Mouse (Mus musculus) thymus, adult 2 months (tissue): ENCODE measurements around the gene Jmjd7. TPM values are rescaled to one million over a fixed set of nuclear protein-coding genes. Genes with fewer than 3 reads are reported as not detected.

Experiments
- DNase-seq: peaks from one replicate; pipeline ENCODE4 v3.0.0; 2021
- H3K27ac ChIP-seq: fragments of 200-500 bp; 2 replicates; pipeline ENCODE4 v1.5.1; 2012; ENCODE audit warnings: low read length, control low read depth; ENCODE audit not compliant: control insufficient read depth, insufficient read depth
- H3K27me3 ChIP-seq: fragments of 200-500 bp; 2 replicates; pipeline ENCODE4 v1.6.1; 2012; ENCODE audit warnings: mild to moderate bottlenecking, low read length, moderate library complexity, mixed read lengths; ENCODE audit not compliant: control insufficient read depth, insufficient read depth
- H3K36me3 ChIP-seq: fragments of 200-500 bp; 2 replicates; pipeline ENCODE4 v1.6.1; 2012; ENCODE audit warnings: mild to moderate bottlenecking, low read length, moderate library complexity; ENCODE audit not compliant: control insufficient read depth, insufficient read depth
- H3K4me1 ChIP-seq: fragments of 200-500 bp; replicated peaks from 2 replicates; pipeline ENCODE4 v1.6.1; 2012; ENCODE audit warnings: low read length; ENCODE audit not compliant: control insufficient read depth, insufficient read depth
- H3K4me3 ChIP-seq: fragments of 200-500 bp; 2 replicates; pipeline ENCODE4 v1.5.1; 2012; ENCODE audit warnings: mild to moderate bottlenecking, low read length, control low read depth, moderate library complexity; ENCODE audit not compliant: control insufficient read depth, insufficient read depth
- CTCF ChIP-seq: fragments of 200-500 bp; IDR thresholded peaks from 2 replicates; pipeline ENCODE4 v1.5.1; 2012; ENCODE audit warnings: mild to moderate bottlenecking, control low read depth, low read length, moderate library complexity, borderline replicate concordance; ENCODE audit not compliant: control insufficient read depth, poor library complexity, insufficient read depth; ENCODE audit errors: extremely low read depth
- POLR2A ChIP-seq: fragments of 200-500 bp; IDR thresholded peaks from 2 replicates; pipeline ENCODE4 v1.6.1; 2012; ENCODE audit warnings: mild to moderate bottlenecking, low read length, control low read depth, moderate library complexity; ENCODE audit not compliant: control insufficient read depth, poor library complexity, insufficient read depth; ENCODE audit errors: extremely low read depth
- WGBS: fragments of 180-500 bp; shearing (Covaris S2); methylation state at CpG from one replicate; pipeline ENCODE4 v1.1.7; 2018; 5-methylcytosine and 5-hydroxymethylcytosine counted together
- polyA plus RNA-seq: library from polyadenylated mRNA; depleted of rRNA; stranded (reverse); fragments of >200 nt; gene quantifications from 2 replicates; pipeline ENCODE4 v1.2.3, GENCODE M21; 2012

Jmjd7 gene
- polyA plus RNA-seq, 1 experiment = 15.5 TPM

DNA sequence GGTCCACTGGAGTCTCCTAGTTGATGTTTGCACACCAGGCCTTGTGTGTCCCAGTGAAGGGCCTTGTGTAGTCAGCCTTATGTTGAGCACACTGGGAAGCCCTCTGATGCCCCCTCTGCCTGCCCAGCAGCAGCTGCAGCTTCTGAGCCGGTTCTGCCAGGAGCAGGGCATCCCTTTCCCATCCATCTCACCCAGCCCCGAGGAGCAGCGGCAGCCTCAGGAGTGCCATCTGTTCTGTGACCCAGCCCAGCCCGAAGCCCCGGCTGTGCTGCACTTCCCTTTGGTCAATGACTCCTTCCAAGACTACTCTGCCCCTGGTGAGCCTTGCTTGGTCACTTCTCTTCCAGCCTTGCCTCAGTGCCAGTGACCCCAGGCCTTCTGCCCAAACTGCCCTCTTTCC is 13.7 kb downstream of the Jmjd7 start:
- H3K4me3 ChIP-seq = no peak overlapping the region
- no peaks in the 10 kb centered on the region for H3K27me3 ChIP-seq
- H3K4me1 ChIP-seq = no peaks in the 10 kb centered on the region
- DNase-seq = no peak
- TF ChIP-seq CTCF (no peak), POLR2A (no peak)
- no peak overlapping the region for H3K27ac ChIP-seq
- H3K36me3 ChIP-seq = no peaks in the 10 kb centered on the region
- 97% methylated on average over 5 of the region's 5 CpGs for WGBS

DNA sequence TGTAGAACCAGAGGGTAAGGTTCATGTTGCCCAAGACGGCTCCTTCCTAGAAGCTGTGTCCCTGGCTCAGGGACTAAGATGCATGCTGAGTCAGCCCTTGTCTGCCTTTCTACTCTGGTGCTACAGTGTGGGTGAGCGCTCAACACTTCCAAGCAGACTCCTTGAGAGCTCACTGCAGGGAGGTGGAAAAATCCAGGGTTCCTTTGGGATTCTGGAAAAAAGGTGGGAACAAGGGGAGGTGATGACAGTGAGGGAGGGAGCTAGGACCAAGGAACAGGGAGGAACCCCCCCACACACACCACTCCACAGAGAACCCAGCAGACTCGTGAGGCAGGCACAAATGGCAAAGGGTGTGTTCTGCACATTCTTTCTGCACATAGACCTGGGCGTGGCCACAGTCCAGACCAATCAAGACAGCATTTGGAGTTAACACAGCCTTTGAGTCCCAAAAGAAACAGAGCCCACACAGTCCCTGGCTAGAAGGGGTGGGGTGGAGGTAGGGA is 16.9 kb downstream of the Jmjd7 start:
- no peaks in the 10 kb centered on the region for H3K4me1 ChIP-seq
- no peaks in the 10 kb centered on the region for H3K27me3 ChIP-seq
- 80% methylated on average over 4 of the region's 4 CpGs for WGBS
- DNase-seq = no peak
- TF ChIP-seq CTCF = no peak
- no peak for TF ChIP-seq POLR2A
- H3K27ac ChIP-seq = no peak overlapping the region
- no peak overlapping the region for H3K4me3 ChIP-seq
- no peaks in the 10 kb centered on the region for H3K36me3 ChIP-seq

DNA sequence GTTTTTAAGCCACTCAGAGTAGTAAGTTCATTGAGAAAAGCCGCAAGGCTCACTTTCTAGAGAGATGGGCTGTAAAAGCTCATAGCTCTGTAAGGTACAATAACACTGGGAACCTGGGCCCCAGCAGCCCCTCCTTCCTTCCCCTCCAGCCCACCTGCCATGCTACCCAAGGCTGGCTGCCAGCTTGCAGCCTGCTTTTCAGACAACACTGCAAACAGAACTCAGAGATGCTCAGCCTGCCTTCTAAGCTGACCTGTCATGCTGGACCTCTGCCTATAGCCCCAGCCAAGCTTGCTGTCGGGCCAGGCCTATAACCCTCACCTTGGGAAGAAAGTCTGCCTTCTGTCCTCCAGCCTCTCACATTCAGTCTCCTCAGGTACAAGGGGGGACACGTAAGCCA is 17.4 kb downstream of the Jmjd7 start:
- Histone ChIP-seq H3K4me1 (no peaks in the 10 kb centered on the region), H3K27ac (no peak overlapping the region), H3K36me3 (no peaks in the 10 kb centered on the region), H3K4me3 (no peak overlapping the region), H3K27me3 (no peaks in the 10 kb centered on the region)
- 97% methylated on average over 3 of the region's 3 CpGs for WGBS
- no peak for DNase-seq
- no peak for TF ChIP-seq POLR2A
- no peak for TF ChIP-seq CTCF

DNA sequence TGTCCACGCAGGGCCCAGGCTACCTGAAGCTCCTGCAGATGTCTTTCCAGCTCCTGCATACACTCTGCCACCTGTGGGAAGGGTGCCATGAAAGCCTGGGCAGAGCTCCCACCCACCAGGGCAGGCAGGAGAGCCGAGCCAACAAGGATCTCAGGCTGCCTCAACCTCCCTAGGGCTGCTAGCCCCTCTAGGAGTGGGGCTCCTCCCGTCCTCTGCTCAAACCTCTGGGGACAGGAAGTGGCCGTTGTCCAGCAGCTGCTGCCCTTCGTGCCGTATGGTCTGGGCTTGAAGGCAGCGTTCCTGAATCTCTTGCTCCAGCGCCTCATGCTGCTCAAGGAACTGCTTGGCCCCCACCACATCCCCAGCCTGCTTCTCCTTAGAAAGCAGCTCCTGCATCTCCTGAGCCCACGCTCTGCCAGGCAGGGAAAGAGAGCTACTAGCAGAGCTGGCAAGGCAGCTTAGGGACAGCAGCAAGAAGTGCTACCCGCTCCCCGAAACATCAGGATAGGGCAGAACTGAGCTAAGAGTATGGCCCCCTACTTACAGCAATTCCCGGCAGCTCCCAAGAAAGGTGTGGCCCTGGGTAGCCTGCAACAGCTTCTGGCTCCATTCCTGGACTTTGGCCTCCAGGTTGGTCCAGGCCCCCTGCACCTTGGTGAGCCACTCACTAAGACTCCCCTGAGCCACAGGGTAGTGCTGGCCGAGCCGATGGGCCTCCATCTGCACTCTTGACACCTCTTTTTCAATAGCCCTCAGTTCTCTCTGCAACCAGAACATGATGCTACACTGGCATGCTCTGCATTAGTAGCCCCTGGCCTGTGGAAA is 19.4 kb downstream of the Jmjd7 start:
- TF ChIP-seq CTCF (no peak), POLR2A (no peak)
- 96% methylated on average over 14 of the region's 14 CpGs for WGBS
- no peak for DNase-seq

DNA sequence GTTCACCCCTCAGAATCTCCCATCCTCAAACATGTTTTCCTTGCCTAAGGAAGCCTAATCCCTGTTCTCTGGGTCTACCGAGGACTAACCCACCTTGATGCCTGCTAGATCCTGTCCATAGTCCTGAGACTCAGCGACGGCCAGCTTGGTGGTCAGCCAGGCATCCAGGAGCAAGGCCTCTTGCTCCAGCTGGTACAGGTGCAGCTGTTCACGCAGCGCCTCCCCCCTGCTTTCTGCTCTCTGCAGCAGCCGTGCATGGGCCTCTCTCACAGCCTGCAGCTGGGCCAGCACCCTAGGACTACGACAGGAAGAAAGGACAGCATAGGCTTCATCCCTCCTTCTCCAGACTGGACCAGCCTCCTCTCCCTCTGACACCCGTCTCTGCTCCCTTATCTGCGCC is 20.9 kb downstream of the Jmjd7 start:
- WGBS = 89% methylated on average over 9 of the region's 9 CpGs
- H3K27ac ChIP-seq = no peak overlapping the region
- no peak overlapping the region for H3K4me3 ChIP-seq
- H3K4me1 ChIP-seq = no peaks in the 10 kb centered on the region
- no peak for DNase-seq
- H3K27me3 ChIP-seq = no peaks in the 10 kb centered on the region
- H3K36me3 ChIP-seq = no peaks in the 10 kb centered on the region
- no peak for TF ChIP-seq POLR2A
- TF ChIP-seq CTCF = no peak

More for the DNA sequence above, 19.4 kb downstream of the Jmjd7 start:
- Histone ChIP-seq H3K27ac (no peak overlapping the region), H3K36me3 (no peaks in the 10 kb centered on the region), H3K27me3 (no peaks in the 10 kb centered on the region), H3K4me3 (no peak overlapping the region), H3K4me1 (no peaks in the 10 kb centered on the region)

DNA sequence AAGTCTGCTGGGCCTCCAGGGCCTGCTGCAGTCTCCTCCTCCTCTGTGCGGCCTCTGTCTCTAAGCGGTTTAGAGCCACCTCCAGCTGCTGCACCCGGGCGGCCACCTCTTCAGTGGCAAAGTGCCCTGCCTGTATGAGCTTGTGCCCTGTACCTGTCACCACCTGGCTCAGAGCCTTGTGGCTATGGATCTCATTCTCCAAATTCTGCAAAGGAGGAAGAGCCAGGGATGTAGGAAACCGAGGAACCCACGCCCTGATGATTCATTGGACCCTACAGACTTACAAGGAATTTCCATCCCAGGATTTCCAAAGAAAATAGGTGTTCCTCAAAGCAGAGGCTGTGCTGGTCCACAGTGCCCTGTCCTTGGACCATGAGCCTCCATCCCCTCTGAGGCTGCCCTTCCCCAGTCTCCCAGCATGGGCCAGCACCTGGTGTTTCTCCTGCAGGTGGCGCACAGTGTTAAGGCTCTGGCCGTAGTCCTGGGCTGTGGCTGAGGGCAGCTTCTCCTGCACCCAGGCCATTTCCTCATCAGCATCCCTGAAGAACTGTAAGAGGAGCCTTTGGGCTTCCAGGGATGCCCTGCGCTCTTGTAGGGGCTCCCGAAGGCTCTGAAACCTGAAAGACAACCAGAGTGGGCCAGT is 22.5 kb downstream of the Jmjd7 start:
- Histone ChIP-seq H3K36me3 (no peaks in the 10 kb centered on the region), H3K4me3 (no peak overlapping the region), H3K4me1 (no peaks in the 10 kb centered on the region), H3K27ac (no peak overlapping the region), H3K27me3 (no peaks in the 10 kb centered on the region)
- peak; percentile 12 for DNase-seq
- WGBS = 83% methylated on average over 10 of the region's 10 CpGs
- TF ChIP-seq POLR2A = no peak
- no peak for TF ChIP-seq CTCF
